Mouse (Mus musculus): ENCODE data around the gene Opcml.

The Opcml gene

DNA sequence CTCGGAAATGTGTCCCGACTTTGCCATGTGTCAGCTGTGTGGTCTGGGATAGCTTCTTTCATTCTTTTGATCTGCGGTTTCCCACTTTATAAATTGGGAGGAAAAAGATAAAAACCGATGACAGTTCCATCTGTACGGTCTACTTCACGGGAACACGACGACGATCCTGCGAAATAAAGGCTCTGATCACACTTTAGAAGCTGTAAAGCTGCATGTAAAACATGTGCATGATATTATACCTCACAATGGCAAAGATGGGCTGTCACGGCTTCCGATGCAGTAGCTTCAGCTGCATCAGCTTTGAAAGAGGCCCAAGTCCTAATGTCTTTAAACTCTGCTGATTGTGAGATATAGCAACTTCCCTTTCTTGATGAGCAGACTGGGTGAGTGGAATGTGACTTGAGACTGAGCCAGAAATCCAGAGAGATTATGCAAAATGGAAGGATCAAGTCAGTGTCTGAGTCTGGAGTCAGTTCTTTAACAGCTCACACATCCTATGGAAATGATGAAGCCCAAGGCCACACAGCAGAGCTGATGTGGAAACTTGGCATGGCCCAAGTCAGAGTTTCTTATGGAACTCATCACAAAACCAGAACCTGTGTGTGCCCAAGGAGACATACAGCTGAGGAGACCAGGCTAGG lies 349.5 kb downstream of the Opcml start:
- DNase-seq (ENCODE audit: extremely low read depth, insufficient read length, low spot score): no peak

DNA sequence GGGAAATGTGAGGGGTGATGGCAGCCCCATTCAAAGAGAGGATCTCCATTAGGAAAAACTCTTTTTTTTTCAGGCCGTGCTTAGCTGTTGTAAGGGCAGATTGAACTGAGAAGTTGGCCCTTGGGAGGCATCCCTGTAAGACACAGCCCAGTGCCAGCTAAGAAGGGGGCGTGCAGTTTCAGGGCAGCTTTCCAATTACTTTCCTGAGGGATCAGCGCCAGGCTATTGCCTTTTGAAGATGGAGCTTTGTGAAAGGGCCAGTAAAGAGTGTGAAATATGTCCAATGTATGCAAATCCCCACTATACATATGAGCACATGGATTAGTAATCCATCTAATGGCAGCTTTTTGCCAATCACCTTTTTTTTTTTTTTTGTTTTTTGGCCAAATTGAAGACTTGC lies 358.9 kb downstream of the Opcml start:
- DNase-seq (ENCODE audit: extremely low read depth, insufficient read length, low spot score): no peak

GRCm38 (mm10) chr9:28153748-28154147 lies 363.2 kb downstream of the Opcml start:
- DNase-seq (ENCODE audit: extremely low read depth, insufficient read length, low spot score): no peak

GRCm38 (mm10) chr9:28157092-28157491 lies 366.5 kb downstream of the Opcml start:
- no peak for DNase-seq (ENCODE audit: extremely low read depth, insufficient read length, low spot score)

DNA sequence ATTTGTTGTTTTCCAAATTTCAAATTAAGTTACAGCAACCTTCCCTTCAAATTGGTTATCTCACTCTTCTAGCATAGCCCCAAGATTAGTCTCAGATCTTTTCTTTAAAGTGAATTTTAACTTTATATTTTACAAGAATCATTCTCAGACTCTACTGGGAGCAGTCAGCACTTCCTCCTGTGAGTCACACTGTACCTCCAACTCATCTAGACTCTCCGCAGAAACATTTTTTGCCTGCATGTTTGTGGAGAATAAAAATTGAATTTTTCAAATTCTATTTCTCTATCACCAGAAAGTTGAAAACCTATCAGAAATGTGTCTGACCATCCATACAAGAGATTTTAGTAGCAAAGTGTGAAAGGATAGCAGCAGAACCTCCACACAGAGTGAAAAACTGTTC lies 370.4 kb downstream of the Opcml start:
- no peak for DNase-seq (ENCODE audit: extremely low read depth, insufficient read length, low spot score)

DNA sequence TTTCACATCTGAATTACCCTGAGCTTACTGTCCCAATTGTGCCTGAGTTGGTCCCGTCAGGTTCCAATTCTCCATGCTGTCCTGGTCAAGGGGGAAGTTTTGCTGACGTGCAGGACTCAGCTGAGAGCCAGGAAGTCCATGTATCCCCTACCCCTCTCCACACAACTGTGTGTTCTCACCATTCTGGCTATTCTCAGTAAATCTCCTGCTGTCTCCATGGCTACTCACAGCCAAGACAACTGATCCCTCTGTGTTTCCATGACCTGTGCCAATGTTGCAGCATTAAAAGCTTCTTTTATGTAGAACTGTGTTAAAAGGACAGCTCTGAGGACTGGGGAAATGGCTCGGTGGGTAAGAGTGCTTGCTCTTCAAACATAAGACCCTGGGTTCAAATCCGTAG lies 373.4 kb downstream of the Opcml start:
- DNase-seq (ENCODE audit: extremely low read depth, insufficient read length, low spot score): no peak

DNA sequence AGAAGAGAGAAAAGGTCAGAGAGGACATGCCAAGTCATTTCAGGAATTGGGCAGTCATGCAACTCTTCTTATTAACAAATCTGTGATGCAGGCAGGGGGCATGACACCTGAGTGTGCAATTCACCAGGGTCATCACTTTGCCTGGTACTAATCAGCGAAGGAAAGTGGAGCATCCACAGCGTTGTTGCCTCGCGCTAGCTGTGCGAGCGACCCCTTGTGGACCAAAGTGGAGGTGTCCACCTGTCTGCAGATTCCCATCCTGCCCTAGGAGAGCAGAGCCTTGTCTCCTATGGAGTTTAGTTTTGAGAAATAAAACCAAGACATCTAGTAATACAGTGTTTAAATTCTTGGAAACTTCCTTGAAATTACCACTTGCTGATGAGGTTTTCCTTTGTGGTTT lies 381.3 kb downstream of the Opcml start:
- DNase-seq (ENCODE audit: extremely low read depth, insufficient read length, low spot score): peak; percentile 4

DNA sequence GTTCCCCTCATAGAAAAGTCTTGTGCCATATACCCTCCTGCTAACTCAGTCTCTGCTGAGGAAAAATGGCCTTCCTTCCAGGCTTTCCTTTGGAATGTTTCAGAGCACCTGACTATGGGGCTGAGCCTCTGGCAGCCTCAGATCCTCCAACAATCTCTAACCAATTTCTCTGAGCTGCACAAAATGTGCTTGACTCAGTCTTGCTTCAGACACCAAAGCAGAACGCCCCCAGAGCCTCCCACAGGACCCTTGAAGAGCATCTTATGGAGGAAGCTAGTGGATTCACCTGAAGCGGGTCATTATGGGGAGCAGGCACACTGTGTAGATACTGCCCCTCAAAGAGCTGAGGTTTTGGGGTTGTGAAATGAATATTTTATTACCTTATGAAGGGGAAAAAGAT lies 386.5 kb downstream of the Opcml start:
- no peak for DNase-seq (ENCODE audit: extremely low read depth, insufficient read length, low spot score)

GRCm38 (mm10) chr9:28178123-28178887 lies 387.7 kb downstream of the Opcml start:
- no peak for DNase-seq (ENCODE audit: extremely low read depth, insufficient read length, low spot score)

DNA sequence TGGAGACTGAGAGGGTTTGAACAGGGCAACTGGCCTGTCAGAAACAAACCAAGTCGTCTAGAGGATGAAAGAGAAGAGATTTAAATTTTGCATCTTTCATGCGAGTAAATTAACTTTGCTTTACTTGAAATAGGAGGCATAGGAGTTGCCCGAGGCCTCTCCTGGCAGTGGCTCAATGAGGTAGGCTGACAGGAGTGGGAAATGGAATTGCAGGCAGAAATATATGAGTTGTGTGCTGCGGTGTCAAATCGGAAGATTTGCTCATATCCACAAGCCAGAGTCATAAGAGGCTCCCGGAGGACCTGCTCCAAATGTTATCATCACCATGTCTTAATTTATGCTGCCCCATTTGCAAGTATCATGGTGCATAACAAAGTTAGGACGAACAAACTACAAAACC lies 391.3 kb downstream of the Opcml start:
- DNase-seq (ENCODE audit: extremely low read depth, insufficient read length, low spot score): no peak

- no peak for DNase-seq (ENCODE audit: extremely low read depth, insufficient read length, low spot score)
Observed at GRCm38 (mm10) chr9:28190226-28190625, 399.7 kb downstream of the Opcml start.

GRCm38 (mm10) chr9:28190751-28191150 lies 400.2 kb downstream of the Opcml start:
- no peak for DNase-seq (ENCODE audit: extremely low read depth, insufficient read length, low spot score)

- no peak for DNase-seq (ENCODE audit: extremely low read depth, insufficient read length, low spot score)
Observed at GRCm38 (mm10) chr9:28196550-28196949, 406.0 kb downstream of the Opcml start.

DNA sequence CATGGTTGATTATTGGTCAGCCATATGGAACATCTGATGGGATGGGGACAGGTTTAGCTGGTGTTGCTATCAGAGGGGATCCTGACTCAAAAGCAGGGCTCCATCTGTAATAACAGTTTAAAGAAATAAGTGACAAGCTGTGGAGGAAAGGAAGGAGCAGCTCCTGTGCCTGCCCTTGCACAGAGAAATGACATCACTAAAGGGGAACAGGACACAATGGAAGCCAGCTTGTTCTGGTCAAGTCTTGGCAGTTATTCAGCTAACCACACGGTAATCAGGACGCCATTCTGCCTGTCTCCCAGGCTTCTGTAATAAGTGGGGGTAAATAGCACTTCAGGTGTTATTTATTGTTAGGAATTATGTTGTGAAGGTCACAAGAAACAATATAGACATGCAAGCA lies 406.5 kb downstream of the Opcml start:
- DNase-seq (ENCODE audit: extremely low read depth, insufficient read length, low spot score): no peak

GRCm38 (mm10) chr9:28197631-28198030 lies 407.1 kb downstream of the Opcml start:
- DNase-seq (ENCODE audit: extremely low read depth, insufficient read length, low spot score): no peak

- no peak for DNase-seq (ENCODE audit: extremely low read depth, insufficient read length, low spot score)
Observed at GRCm38 (mm10) chr9:28198106-28198694, 407.6 kb downstream of the Opcml start.

- DNase-seq (ENCODE audit: extremely low read depth, insufficient read length, low spot score): no peak
Observed at GRCm38 (mm10) chr9:28207441-28207840, 416.9 kb downstream of the Opcml start.

- DNase-seq (ENCODE audit: extremely low read depth, insufficient read length, low spot score): no peak
Observed at GRCm38 (mm10) chr9:28208696-28209095, 418.1 kb downstream of the Opcml start.

DNA sequence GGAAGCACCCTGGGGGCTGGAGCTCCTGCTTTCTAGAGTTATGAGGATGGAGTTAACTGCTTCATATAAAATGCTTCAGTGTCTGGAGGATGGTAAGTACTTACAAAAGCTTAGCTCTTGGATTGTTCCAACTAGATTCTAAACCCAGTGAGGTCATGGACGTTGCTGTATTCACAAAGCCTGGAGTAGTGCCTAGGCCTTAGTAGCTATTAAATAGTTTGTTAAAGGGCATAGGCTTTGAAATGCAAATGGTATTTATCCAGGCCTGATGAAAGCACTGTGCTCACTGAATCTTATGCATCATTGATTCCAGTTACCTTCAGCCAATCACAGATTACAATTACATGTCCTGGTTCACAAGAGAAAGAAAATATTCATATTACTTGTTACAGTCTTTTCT lies 421.3 kb downstream of the Opcml start:
- DNase-seq (ENCODE audit: extremely low read depth, insufficient read length, low spot score): no peak

DNA sequence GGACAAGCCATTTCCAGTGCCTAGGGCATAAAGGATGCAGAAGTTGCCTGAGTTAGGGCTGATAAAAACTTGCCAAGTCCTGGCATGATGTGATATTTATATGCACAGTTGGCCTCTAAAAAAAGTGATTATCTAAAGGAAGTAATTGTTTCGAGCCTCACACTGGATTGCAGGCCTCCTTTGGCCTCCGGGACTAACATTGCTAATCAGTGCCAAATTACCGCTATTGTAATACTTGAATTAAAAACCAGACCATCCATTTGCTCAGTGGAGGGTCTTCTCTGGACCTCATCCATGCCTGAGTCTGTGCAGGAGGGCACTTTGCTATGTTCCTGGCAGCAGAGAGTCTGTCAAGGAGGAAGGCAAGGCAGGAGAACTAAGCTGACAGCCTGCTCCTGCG lies 423.3 kb downstream of the Opcml start:
- DNase-seq (ENCODE audit: extremely low read depth, insufficient read length, low spot score): no peak

- no peak for DNase-seq (ENCODE audit: extremely low read depth, insufficient read length, low spot score)
Observed at GRCm38 (mm10) chr9:28218026-28218646, 427.6 kb downstream of the Opcml start.

GRCm38 (mm10) chr9:28222726-28223125 lies 432.2 kb downstream of the Opcml start:
- DNase-seq (ENCODE audit: extremely low read depth, insufficient read length, low spot score): no peak
